Mouse (Mus musculus): Measurements from ENCODE around the gene Nkd1.

DNA sequence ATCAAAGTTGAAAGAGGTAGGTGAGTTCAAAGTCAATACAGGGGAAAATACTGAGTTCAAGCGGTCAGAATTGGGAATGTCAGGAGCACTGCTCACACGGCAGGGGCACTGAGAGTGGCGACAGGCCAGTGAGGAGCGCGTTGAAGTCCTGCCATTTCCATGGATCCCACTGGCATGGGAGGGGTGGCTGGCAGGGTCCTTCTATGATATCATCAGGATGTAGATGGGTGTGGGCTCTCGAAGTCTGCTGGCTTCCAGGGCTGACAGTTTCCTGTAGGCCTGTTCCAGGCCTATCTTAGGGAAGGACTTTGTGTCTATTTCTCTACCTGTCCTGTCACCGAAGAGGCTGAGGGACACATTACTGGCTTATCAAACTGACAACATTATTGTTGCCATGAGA is 3.7 kb downstream of the Nkd1 start:
- no peak for TF ChIP-seq CTCF (IDR thresholded peaks at IDR 0.05; ENCODE audit: control insufficient read depth, insufficient read depth, insufficient replicate concordance, low read depth, low read length)
- no peak for TF ChIP-seq POLR2A (IDR thresholded peaks at IDR 0.05; ENCODE audit: control insufficient read depth, low read depth, low read length)
